10 mouse cellular contexts compared by ENCODE assay signal in the genomic region with DNA sequence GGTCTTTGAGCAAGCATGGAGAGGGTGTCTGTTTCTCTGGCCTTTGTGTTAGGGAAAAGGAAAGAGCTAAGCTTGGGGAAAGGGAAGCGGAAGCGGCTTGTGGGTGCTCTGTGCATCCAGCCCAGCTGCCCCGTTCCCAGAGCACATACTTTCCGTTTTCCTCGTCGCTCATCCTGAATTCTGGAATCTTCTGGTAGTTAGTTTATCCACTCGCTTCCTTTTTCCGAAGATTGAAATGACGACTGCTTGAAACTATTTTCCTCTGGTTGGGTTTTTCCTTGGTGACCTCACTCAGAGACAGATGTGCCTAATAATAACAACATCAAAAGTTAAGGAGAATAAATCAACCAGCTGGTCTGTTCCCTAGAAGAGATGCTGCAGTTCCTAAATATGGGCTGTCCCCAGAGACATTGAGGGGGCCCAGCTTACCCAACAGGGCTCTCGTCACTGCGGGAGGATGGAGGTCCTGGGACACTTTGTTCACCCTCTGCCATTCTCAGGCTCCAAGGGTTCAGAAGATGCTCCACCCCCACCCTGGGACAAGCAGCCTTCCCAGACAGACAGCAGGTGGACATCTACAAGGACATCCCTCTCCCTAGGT.
DNase-seq lines count a peak whose midpoint lies in the region; ATAC-seq and TF ChIP-seq lines count a peak whose summit lies in the region.
"Had no signal": no experiment of that assay in that cellular context is flagged by ENCODE, and none has a peak within 500 bp of the region (broad histone marks: within the 10 kb centered on the region; RNA-seq: fewer than 3 reads in every experiment).

No protein-coding gene starts in this region.

- intact Hi-C loops in heart, adult 2 months (cut with DNase I) = loop anchor here (1.0 kb wide), 1 partner anchor 9 kb away; no protein-coding TSS in a partner anchor

- TF ChIP-seq POLR2A in heart, adult 2 months (IDR thresholded peaks at IDR 0.05; ENCODE audit: insufficient read depth, low read depth, low read length) = 0 out of 2 replicates have a peak, but pooled peaks have one; percentile 40

- TF ChIP-seq EP300 in heart, adult 2 months (IDR thresholded peaks at IDR 0.05; ENCODE audit: insufficient read depth, low read depth, low read length) = peak; percentile 84

- WGBS in heart, adult 2 months = 30% methylated on average over 11 of the region's 11 CpGs
- 84% methylated on average over 11 of the region's 11 CpGs for WGBS in neural tube, embryonic 14.5 days

- peaks cover 57% of the 10 kb centered on the region for H3K4me1 ChIP-seq in heart, adult 2 months (ENCODE audit: control insufficient read depth, insufficient read depth, low read length)
- 0 out of 2 replicates have a peak, but pooled peaks cover 2% of the 10 kb centered on the region for H3K4me1 ChIP-seq in neural tube, embryonic 14.5 days (ENCODE audit: control insufficient read depth, insufficient read depth, low read length)

- no peak for TF ChIP-seq CTCF in heart, adult 2 months (IDR thresholded peaks at IDR 0.05)

- no peak for ATAC-seq in neural tube, embryonic 14.5 days (ENCODE audit: low read depth)

- no peaks in the 10 kb centered on the region for H3K9me3 ChIP-seq in neural tube, embryonic 14.5 days (ENCODE audit: control insufficient read depth, low read length)

- H3K4me3 ChIP-seq in heart, adult 2 months = peak overlapping the region; percentile 17; the same call in 1 of the 2 replicates
- H3K4me3 ChIP-seq in neural tube, embryonic 14.5 days (ENCODE audit: low read depth, low read length) = no peak overlapping the region

- no peak overlapping the region for H3K4me2 ChIP-seq in neural tube, embryonic 14.5 days (ENCODE audit: low read depth, low read length)

- no peaks in the 10 kb centered on the region for H3K79me2 ChIP-seq in heart, adult 2 months (replicated peaks; ENCODE audit: control insufficient read depth, insufficient read depth, low read length)

- H3K27me3 ChIP-seq in heart, adult 2 months (ENCODE audit: control insufficient read depth, insufficient read depth, low read length) = no peaks in the 10 kb centered on the region
- H3K27me3 ChIP-seq in neural tube, embryonic 14.5 days (ENCODE audit: control insufficient read depth, insufficient read depth, low read length) = no peaks in the 10 kb centered on the region

- peak; percentile 26 for DNase-seq in kidney, adult 18-20 months
- DNase-seq in kidney, postnatal 10 days = no peak
- peak; percentile 65 to 67 for DNase-seq in heart, adult 2 months
- DNase-seq in kidney, postnatal 14 days = peak; percentile 56
- no peak for DNase-seq in cerebellum, adult 11-12 months
- no peak for DNase-seq in layer of hippocampus, adult 11-12 months (ENCODE audit: low spot score)
- DNase-seq in B cell, adult 2 months = no peak
- DNase-seq: retina, postnatal 1 day had no signal

- H3K9ac ChIP-seq in heart, adult 2 months (ENCODE audit: low read depth, low read length) = peak overlapping the region; percentile 33
- no peak overlapping the region for H3K9ac ChIP-seq in neural tube, embryonic 14.5 days (replicated peaks; ENCODE audit: low read depth, low read length)
- H3K9ac ChIP-seq: liver, embryonic 14.5 days had no signal

- peaks cover 20% of the 10 kb centered on the region for H3K36me3 ChIP-seq in heart, adult 2 months (ENCODE audit: control insufficient read depth, insufficient read depth, low read length)
- no peaks in the 10 kb centered on the region for H3K36me3 ChIP-seq in neural tube, embryonic 14.5 days (ENCODE audit: control insufficient read depth, insufficient read depth, low read length)

- peak overlapping the region; percentile 96 for H3K27ac ChIP-seq in heart, adult 2 months
- peak overlapping the region; percentile 34; the same call in 1 of the 2 replicates for H3K27ac ChIP-seq in neural tube, embryonic 14.5 days (ENCODE audit: low read depth, low read length)
- H3K27ac ChIP-seq: liver, embryonic 14.5 days had no signal

Comparison
In these comparisons a context has a peak if more than half of its experiments do, and no peak if none do; other contexts are left out.
1. DNase-seq: peak in kidney, adult 18-20 months (single experiment), heart, adult 2 months (2 of 2) and kidney, postnatal 14 days (single experiment); none in kidney, postnatal 10 days (single experiment), cerebellum, adult 11-12 months (single experiment), layer of hippocampus, adult 11-12 months (single experiment) and B cell, adult 2 months (0 of 2).